In the genomic region with DNA sequence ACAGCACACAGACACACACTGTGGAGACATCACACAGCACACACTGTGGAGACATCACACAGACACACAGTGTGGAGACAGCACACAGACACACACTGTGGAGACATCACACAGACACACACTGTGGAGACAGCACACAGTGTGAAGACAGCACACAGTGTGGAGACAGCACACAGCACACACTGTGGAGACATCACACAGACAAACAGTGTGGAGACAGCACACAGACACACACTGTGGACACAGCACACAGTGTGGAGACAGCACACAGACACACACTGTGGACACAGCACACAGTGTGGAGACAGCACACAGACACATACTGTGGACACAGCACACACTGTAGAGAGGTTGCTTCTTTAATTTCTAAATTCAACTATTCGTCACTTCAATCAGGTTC, we compare ENCODE assay signal across 24 mouse cellular contexts. TPM values are rescaled to one million over a fixed set of nuclear protein-coding genes. Genes with fewer than 3 reads are reported as not detected.
"Had no signal": no experiment of that assay in that cellular context is flagged by ENCODE, and none has a peak within 500 bp of the region (broad histone marks: within the 10 kb centered on the region; RNA-seq: fewer than 3 reads in every experiment).

No protein-coding gene starts in this region.

RNA-seq across cellular contexts. Expression of a gene that starts 14.9 kb away (rescaled TPM):
- total RNA-seq: gastrocnemius, adult 18-20 months; gastrocnemius, postnatal 14 days; gastrocnemius, postnatal 36 days; heart, adult 18-20 months; heart, adult 8-10 months; heart, postnatal 10 days; heart, postnatal 25 days; heart, postnatal 4 days; layer of hippocampus, adult 2 months; layer of hippocampus, postnatal 10 days; layer of hippocampus, postnatal 25 days; left cerebral cortex, adult 2 months; left cerebral cortex, postnatal 14 days; left cerebral cortex, postnatal 36 days had no signal

RNA-seq across cellular contexts. Expression of a gene that starts 38.5 kb away (rescaled TPM):
- total RNA-seq: gastrocnemius, adult 8-10 months; gastrocnemius, postnatal 14 days; gastrocnemius, postnatal 36 days; layer of hippocampus, adult 2 months; layer of hippocampus, postnatal 10 days; layer of hippocampus, postnatal 25 days; left cerebral cortex, postnatal 14 days; left cerebral cortex, postnatal 36 days had no signal
- polyA plus RNA-seq: inflammation-experienced regulatory T-cells, adult 6 months had no signal

RNA-seq across cellular contexts. Expression of a gene that starts 49.7 kb away (rescaled TPM):
- total RNA-seq: gastrocnemius, adult 8-10 months; gastrocnemius, postnatal 14 days; gastrocnemius, postnatal 36 days; heart, postnatal 10 days; heart, postnatal 4 days; layer of hippocampus, postnatal 25 days; left cerebral cortex, postnatal 36 days had no signal
- polyA plus RNA-seq: heart, embryonic 14.5 days; heart, embryonic 16.5 days; hindbrain, embryonic 12.5 days; hindbrain, embryonic 14.5 days; hindbrain, embryonic 16.5 days; inflammation-experienced regulatory T-cells, adult 6 months; kidney, embryonic 14.5 days; limb, embryonic 10.5 days; limb, embryonic 12.5 days had no signal
